ENCODE assay signal across 13 mouse cellular contexts in the genomic region with DNA sequence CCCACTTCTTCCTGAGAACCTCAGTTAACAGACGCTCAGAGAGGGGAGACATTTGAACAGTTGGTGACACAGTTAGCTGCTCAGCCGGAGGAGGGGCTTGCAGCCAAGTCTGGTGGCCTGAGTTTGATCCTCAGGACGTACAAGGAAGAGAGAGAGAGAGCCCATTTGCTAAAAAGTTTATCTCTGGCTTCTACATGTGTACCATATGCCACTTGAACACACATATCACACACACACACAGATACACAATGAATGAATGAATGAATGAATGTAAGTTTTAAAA. TPM values are rescaled to one million over a fixed set of nuclear protein-coding genes. Genes with fewer than 3 reads are reported as not detected.
DNase-seq lines count a peak whose midpoint lies in the region; ATAC-seq and TF ChIP-seq lines count a peak whose summit lies in the region.
"Had no signal": no experiment of that assay in that cellular context is flagged by ENCODE, and none has a peak within 500 bp of the region (broad histone marks: within the 10 kb centered on the region; RNA-seq: fewer than 3 reads in every experiment).

No protein-coding gene starts in this region.

- no peak overlapping the region for H3K4me3 ChIP-seq in heart, embryonic 10.5 days
- no peak overlapping the region for H3K4me3 ChIP-seq in kidney, embryonic 16.5 days (ENCODE audit: low read length)
- H3K4me3 ChIP-seq in testis, adult 2 months (ENCODE audit: control insufficient read depth, low read depth, low read length): no peak overlapping the region
- H3K4me3 ChIP-seq: midbrain, embryonic 12.5 days had no signal

- 72% methylated on average over 3 of the region's 3 CpGs for WGBS in heart, embryonic 10.5 days
- WGBS in kidney, embryonic 16.5 days: 59% methylated on average over 3 of the region's 3 CpGs

- H3K27ac ChIP-seq in heart, embryonic 10.5 days: peak overlapping the region; percentile 57; the same call in 1 of the 2 replicates
- H3K27ac ChIP-seq in kidney, embryonic 16.5 days (ENCODE audit: low read length): peak overlapping the region; percentile 21; the same call in 1 of the 2 replicates
- H3K27ac ChIP-seq in testis, adult 2 months (ENCODE audit: control insufficient read depth, insufficient read depth, low read depth, low read length): peak overlapping the region; percentile 87
- H3K27ac ChIP-seq: midbrain, embryonic 12.5 days had no signal

- H3K9me3 ChIP-seq in heart, embryonic 10.5 days: no peaks in the 10 kb centered on the region
- H3K9me3 ChIP-seq in kidney, embryonic 16.5 days (ENCODE audit: low read length): no peaks in the 10 kb centered on the region
- H3K9me3 ChIP-seq: G1E; midbrain, embryonic 12.5 days had no signal

- no peak for TF ChIP-seq POLR2A in testis, adult 2 months (IDR thresholded peaks at IDR 0.05; ENCODE audit: control insufficient read depth, low read depth, low read length)

- no peaks in the 10 kb centered on the region for H3K27me3 ChIP-seq in heart, embryonic 10.5 days (ENCODE audit: insufficient read depth, poor library complexity, severe bottlenecking)
- H3K27me3 ChIP-seq in kidney, embryonic 16.5 days (ENCODE audit: insufficient read depth, low read length): no peaks in the 10 kb centered on the region
- no peaks in the 10 kb centered on the region for H3K27me3 ChIP-seq in testis, adult 2 months (ENCODE audit: control insufficient read depth, insufficient read depth, low read length)
- H3K27me3 ChIP-seq: midbrain, embryonic 12.5 days had no signal

- DNase-seq in heart, embryonic 10.5 days (ENCODE audit: low spot score): no peak
- DNase-seq in heart, postnatal 4 days: no peak
- DNase-seq in kidney, adult 8-10 months: no peak
- DNase-seq in testis, postnatal 10 days (ENCODE audit: low spot score): no peak
- no peak for DNase-seq in c-Kit-positive CD71-positive TER-119-positive erythroid progenitor cells, embryonic 14.5 days (ENCODE audit: low spot score)
- no peak for DNase-seq in frontal cortex, postnatal 36 days (ENCODE audit: low spot score in 2 of 2)
- DNase-seq: B cell, adult 2 months; cerebellum, adult 11-12 months; thymus, postnatal 25 days had no signal

- TF ChIP-seq CTCF in testis, adult 2 months (IDR thresholded peaks at IDR 0.05; ENCODE audit: control insufficient read depth, insufficient read depth, insufficient replicate concordance, low read depth, low read length): no peak

- H3K4me1 ChIP-seq in heart, embryonic 10.5 days: peaks cover 10% of the 10 kb centered on the region
- peaks cover 19% of the 10 kb centered on the region for H3K4me1 ChIP-seq in kidney, embryonic 16.5 days (ENCODE audit: insufficient read depth, low read length)
- peaks cover 9% of the 10 kb centered on the region for H3K4me1 ChIP-seq in testis, adult 2 months (ENCODE audit: control insufficient read depth, insufficient read depth, low read length)
- H3K4me1 ChIP-seq: midbrain, embryonic 12.5 days had no signal

- no peak overlapping the region for H3K9ac ChIP-seq in kidney, embryonic 16.5 days (replicated peaks; ENCODE audit: low read length)
- H3K9ac ChIP-seq: midbrain, embryonic 12.5 days had no signal

- H3K4me2 ChIP-seq in kidney, embryonic 16.5 days (replicated peaks; ENCODE audit: low read depth, low read length): no peak overlapping the region
- H3K4me2 ChIP-seq: midbrain, embryonic 12.5 days had no signal

- no peak for ATAC-seq in kidney, embryonic 16.5 days (ENCODE audit: low FRiP score, low TSS enrichment)

- no peaks in the 10 kb centered on the region for H3K36me3 ChIP-seq in heart, embryonic 10.5 days
- no peaks in the 10 kb centered on the region for H3K36me3 ChIP-seq in kidney, embryonic 16.5 days (ENCODE audit: insufficient read depth, low read length)
- H3K36me3 ChIP-seq in testis, adult 2 months (ENCODE audit: control insufficient read depth, insufficient read depth, low read length): no peaks in the 10 kb centered on the region
- H3K36me3 ChIP-seq: G1E; midbrain, embryonic 12.5 days had no signal

RNA-seq across cellular contexts. Expression of a gene that starts 5.3 kb away (rescaled TPM):
- polyA plus RNA-seq in heart, embryonic 10.5 days (2016; fragmentation: Nextera tagmentation; extraction: Ambion mirVana): 27.5 and 31.8 TPM in 2 replicates
- 10 to 100 TPM; 13.1 to 14.0 TPM for total RNA-seq in heart, postnatal 4 days (2021)
- polyA plus RNA-seq in kidney, embryonic 16.5 days (2015; fragmentation: Nextera tagmentation; extraction: Ambion mirVana): 34.0 and 35.7 TPM in 2 replicates
- 2.5 and 4.0 TPM in 2 replicates for polyA plus RNA-seq in testis, adult 2 months (2012; rRNA removed)

RNA-seq across cellular contexts. Expression of a gene that starts 48.1 kb away (rescaled TPM):
- polyA plus RNA-seq in heart, embryonic 10.5 days (2016; fragmentation: Nextera tagmentation; extraction: Ambion mirVana): 51.1 and 55.2 TPM in 2 replicates
- total RNA-seq in heart, postnatal 4 days (2021): 100 to 1,000 TPM; 239 to 253 TPM
- 48.9 and 50.1 TPM in 2 replicates for polyA plus RNA-seq in kidney, embryonic 16.5 days (2015; fragmentation: Nextera tagmentation; extraction: Ambion mirVana)
- polyA plus RNA-seq in testis, adult 2 months (2012; rRNA removed): 208 and 270 TPM in 2 replicates

Comparison
In these comparisons a context has a peak if more than half of its experiments do, and no peak if none do; other contexts are left out.
1. H3K27ac ChIP-seq: peak in every context shown above with its lines; median percentile 87 in testis, adult 2 months; 57 in heart, embryonic 10.5 days; 21 in kidney, embryonic 16.5 days.